9 mouse cellular contexts compared by ENCODE assay signal in genomic region chr4:119112256-119112885, GRCm38 (mm10). TPM values are rescaled to one million over a fixed set of nuclear protein-coding genes. Genes with fewer than 3 reads are reported as not detected.
DNase-seq lines count a peak whose midpoint lies in the region; ATAC-seq and TF ChIP-seq lines count a peak whose summit lies in the region.
"Had no signal": no experiment of that assay in that cellular context is flagged by ENCODE, and none has a peak within 500 bp of the region (broad histone marks: within the 10 kb centered on the region; RNA-seq: fewer than 3 reads in every experiment).

No protein-coding gene starts in this region.

- H3K27ac ChIP-seq in embryonic facial prominence, embryonic 10.5 days (replicated peaks) = 0 out of 2 replicates have a peak overlapping the region, but pooled peaks have one; percentile 11
- peak overlapping the region; percentile 23 for H3K27ac ChIP-seq in hindbrain, embryonic 13.5 days
- peak overlapping the region; percentile 14; the same call in 1 of the 2 replicates for H3K27ac ChIP-seq in midbrain, embryonic 13.5 days
- no peak overlapping the region for H3K27ac ChIP-seq in thymus, adult 2 months (ENCODE audit: control insufficient read depth, insufficient read depth, low read length)

- ATAC-seq in hindbrain, embryonic 13.5 days (ENCODE audit: low FRiP score) = no peak
- ATAC-seq in midbrain, embryonic 13.5 days = no peak

- H3K9ac ChIP-seq in hindbrain, embryonic 13.5 days = peak overlapping the region; percentile 36; the same call in 1 of the 2 replicates
- peak overlapping the region; percentile 49 for H3K9ac ChIP-seq in midbrain, embryonic 13.5 days (replicated peaks)

- H3K27me3 ChIP-seq in embryonic facial prominence, embryonic 10.5 days (replicated peaks; ENCODE audit: low read depth, poor library complexity, severe bottlenecking) = no peaks in the 10 kb centered on the region
- no peaks in the 10 kb centered on the region; the same call in 1 of the 2 replicates for H3K27me3 ChIP-seq in hindbrain, embryonic 13.5 days
- H3K27me3 ChIP-seq in midbrain, embryonic 13.5 days = no peaks in the 10 kb centered on the region
- no peaks in the 10 kb centered on the region for H3K27me3 ChIP-seq in thymus, adult 2 months (ENCODE audit: control insufficient read depth, insufficient read depth, low read length)

- TF ChIP-seq CTCF in thymus, adult 2 months (IDR thresholded peaks at IDR 0.05; ENCODE audit: borderline replicate concordance, control insufficient read depth, extremely low read depth, insufficient read depth, low read length, poor library complexity) = no peak

- peak overlapping the region; percentile 72 for H3K4me3 ChIP-seq in embryonic facial prominence, embryonic 10.5 days
- peak overlapping the region; percentile 3; the same call in 1 of the 2 replicates for H3K4me3 ChIP-seq in hindbrain, embryonic 13.5 days
- no peak overlapping the region; the same call in 1 of the 2 replicates for H3K4me3 ChIP-seq in midbrain, embryonic 13.5 days (replicated peaks)
- no peak overlapping the region for H3K4me3 ChIP-seq in thymus, adult 2 months (ENCODE audit: control insufficient read depth, insufficient read depth, low read length)

- peak overlapping the region; percentile 27 for H3K4me2 ChIP-seq in hindbrain, embryonic 13.5 days
- peak overlapping the region; percentile 11; the same call in 1 of the 2 replicates for H3K4me2 ChIP-seq in midbrain, embryonic 13.5 days (replicated peaks)

- DNase-seq in layer of hippocampus, adult 11-12 months (ENCODE audit: low spot score) = peak; percentile 38
- no peak for DNase-seq in layer of hippocampus, adult 9-10 months (ENCODE audit: low spot score)
- DNase-seq in embryonic facial prominence, embryonic 10.5 days (ENCODE audit: low spot score) = no peak
- DNase-seq in thymus, postnatal 14 days = no peak
- DNase-seq in urinary bladder, adult 18-20 months (ENCODE audit: low spot score in 2 of 2) = no peak
- DNase-seq in thymus, adult 2 months = no peak
- DNase-seq: gastrocnemius, postnatal 10 days had no signal

- peaks cover 63% of the 10 kb centered on the region for H3K36me3 ChIP-seq in embryonic facial prominence, embryonic 10.5 days (replicated peaks)
- H3K36me3 ChIP-seq in hindbrain, embryonic 13.5 days = no peaks in the 10 kb centered on the region
- H3K36me3 ChIP-seq in midbrain, embryonic 13.5 days = no peaks in the 10 kb centered on the region
- no peaks in the 10 kb centered on the region for H3K36me3 ChIP-seq in thymus, adult 2 months (ENCODE audit: control insufficient read depth, insufficient read depth, low read length)

- WGBS in embryonic facial prominence, embryonic 10.5 days = 33% methylated on average over 2 of the region's 2 CpGs
- WGBS in hindbrain, embryonic 13.5 days = 12% methylated on average over 2 of the region's 2 CpGs
- WGBS in midbrain, embryonic 13.5 days = 18% methylated on average over 2 of the region's 2 CpGs
- WGBS in thymus, adult 2 months = 86% methylated on average over 2 of the region's 2 CpGs

- no peak for TF ChIP-seq POLR2A in thymus, adult 2 months (IDR thresholded peaks at IDR 0.05; ENCODE audit: control insufficient read depth, extremely low read depth, insufficient read depth, low read length, poor library complexity)

- peaks cover 86% of the 10 kb centered on the region for H3K4me1 ChIP-seq in embryonic facial prominence, embryonic 10.5 days
- H3K4me1 ChIP-seq in hindbrain, embryonic 13.5 days (replicated peaks) = peaks cover 55% of the 10 kb centered on the region
- H3K4me1 ChIP-seq in midbrain, embryonic 13.5 days (replicated peaks) = peaks cover 40% of the 10 kb centered on the region
- H3K4me1 ChIP-seq in thymus, adult 2 months (replicated peaks; ENCODE audit: control insufficient read depth, insufficient read depth, low read length) = peaks cover 18% of the 10 kb centered on the region

- no peaks in the 10 kb centered on the region for H3K9me3 ChIP-seq in embryonic facial prominence, embryonic 10.5 days
- H3K9me3 ChIP-seq in hindbrain, embryonic 13.5 days = no peaks in the 10 kb centered on the region
- no peaks in the 10 kb centered on the region for H3K9me3 ChIP-seq in midbrain, embryonic 13.5 days

RNA-seq across cellular contexts. Expression of gene Slc2a1, which starts 3.9 kb away (rescaled TPM):
- 140 and 166 TPM in 2 replicates for polyA plus RNA-seq in embryonic facial prominence, embryonic 10.5 days (2016; fragmentation: Nextera tagmentation; extraction: Ambion mirVana)
- polyA plus RNA-seq in hindbrain, embryonic 13.5 days (2015; fragmentation: Nextera tagmentation; extraction: Ambion mirVana) = 94.4 and 96.5 TPM in 2 replicates
- polyA plus RNA-seq in midbrain, embryonic 13.5 days (2015; fragmentation: Nextera tagmentation; extraction: Ambion mirVana) = 88.6 and 104 TPM in 2 replicates
- polyA plus RNA-seq in thymus, adult 2 months (2012; rRNA removed) = 42.2 and 42.5 TPM in 2 replicates

Comparison
In these comparisons a context has a peak if more than half of its experiments do, and no peak if none do; other contexts are left out.
1. H3K4me3 ChIP-seq: peak in embryonic facial prominence, embryonic 10.5 days (single experiment) and hindbrain, embryonic 13.5 days (single experiment); none in midbrain, embryonic 13.5 days (single experiment) and thymus, adult 2 months (single experiment).